Mouse (Mus musculus) gastrocnemius, postnatal 10 days (tissue): ENCODE measurements around the gene Cda. TPM values are rescaled to one million over a fixed set of nuclear protein-coding genes. Genes with fewer than 3 reads are reported as not detected.

Experiments
- DNase-seq: peaks from one replicate; pipeline ENCODE4 v3.0.0; 2021; ENCODE audit warnings: mixed read lengths
- total RNA-seq, 2 experiments: library from RNA; stranded (reverse); gene quantifications; 2 replicates each; pipeline ENCODE4 v1.2.3; 2021

Cda gene
- total RNA-seq, 2 experiments from 2014 or later: 2.5 to 2.8 TPM

GRCm38 (mm10) chr4:138368498-138369260 is 887 bp upstream of the Cda start:
- DNase-seq: no peak

DNA sequence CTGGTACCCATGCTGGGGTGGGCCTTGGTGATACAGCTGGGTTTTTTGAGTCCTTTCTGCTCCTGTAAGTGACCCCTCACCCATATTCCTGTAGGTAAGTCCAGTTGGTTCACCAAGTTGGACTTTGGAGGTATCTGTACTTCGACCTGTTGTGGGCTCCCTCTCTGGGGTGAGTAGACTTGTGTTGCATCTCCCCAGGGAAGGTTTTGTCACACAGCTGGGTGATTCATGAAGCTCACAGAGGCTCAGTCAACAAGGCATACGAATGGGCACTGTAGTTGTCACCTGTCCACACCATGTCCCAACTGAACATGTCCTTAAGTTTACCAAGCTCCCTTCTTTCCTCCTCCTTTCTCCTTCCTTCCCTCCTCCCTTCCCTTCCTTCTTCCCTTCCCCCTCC is 1.2 kb downstream of the Cda start:
- no peak for DNase-seq

DNA sequence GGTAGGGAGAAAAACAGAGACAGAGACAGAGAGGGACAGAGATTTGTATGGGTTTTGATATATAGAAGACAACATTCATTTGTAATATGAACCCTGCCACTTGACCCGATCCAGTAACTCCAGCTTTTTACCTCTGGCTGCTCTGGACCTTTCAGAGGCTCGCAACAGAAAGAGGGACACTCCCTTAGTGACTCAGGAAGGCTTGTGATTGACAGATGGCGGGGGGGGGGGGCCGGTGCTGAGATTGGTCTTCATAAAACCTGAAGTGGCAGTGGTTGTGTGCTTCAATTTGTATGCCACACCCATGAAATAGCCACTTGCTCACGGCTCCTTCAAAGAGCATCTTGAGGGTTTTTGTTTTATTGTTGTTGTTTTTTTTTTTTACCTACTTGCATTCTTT is 4.3 kb downstream of the Cda start:
- no peak for DNase-seq

DNA sequence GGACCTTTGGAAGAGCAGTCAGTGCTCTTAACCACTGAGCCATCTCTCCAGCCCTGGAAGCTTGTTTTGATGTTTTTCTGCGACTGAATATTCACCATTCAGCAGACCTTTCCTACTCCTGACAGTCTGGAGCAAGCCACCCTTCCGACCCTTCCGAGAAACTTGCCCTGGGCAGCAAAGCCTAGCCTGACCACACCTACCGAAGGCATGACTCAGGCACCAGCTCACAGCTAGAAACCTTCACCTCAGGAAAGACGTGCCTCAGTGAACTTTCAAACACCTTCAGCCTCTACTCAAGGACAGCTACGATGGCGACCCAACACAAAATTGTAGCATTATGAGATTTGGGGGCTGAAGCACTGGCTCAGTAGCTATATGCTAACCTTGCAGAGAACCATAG is 4.9 kb downstream of the Cda start:
- DNase-seq: no peak

GRCm38 (mm10) chr4:138361370-138361821 is 6.4 kb downstream of the Cda start:
- DNase-seq: no peak

DNA sequence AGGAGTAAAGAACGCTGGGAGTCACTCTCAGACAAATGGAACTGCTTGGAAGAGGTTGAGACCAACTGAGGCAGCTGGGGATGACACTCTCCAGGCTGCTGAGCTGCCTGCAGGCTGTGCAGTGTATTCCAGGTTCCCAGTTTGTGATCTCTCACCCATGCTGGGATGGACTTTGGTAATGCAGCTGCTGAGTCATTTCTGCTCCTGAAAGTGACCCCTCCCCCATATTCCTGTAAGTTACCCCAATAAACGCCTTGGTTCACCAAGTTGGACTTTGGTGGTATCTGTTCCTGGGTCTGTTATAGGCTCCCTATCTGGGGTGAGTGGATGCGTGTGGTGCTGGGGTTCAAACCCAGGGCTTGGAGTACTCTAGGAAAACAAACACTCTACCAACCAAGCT is 9.6 kb downstream of the Cda start:
- DNase-seq: no peak

GRCm38 (mm10) chr4:138356551-138356950 is 11.2 kb downstream of the Cda start:
- DNase-seq: no peak

DNA sequence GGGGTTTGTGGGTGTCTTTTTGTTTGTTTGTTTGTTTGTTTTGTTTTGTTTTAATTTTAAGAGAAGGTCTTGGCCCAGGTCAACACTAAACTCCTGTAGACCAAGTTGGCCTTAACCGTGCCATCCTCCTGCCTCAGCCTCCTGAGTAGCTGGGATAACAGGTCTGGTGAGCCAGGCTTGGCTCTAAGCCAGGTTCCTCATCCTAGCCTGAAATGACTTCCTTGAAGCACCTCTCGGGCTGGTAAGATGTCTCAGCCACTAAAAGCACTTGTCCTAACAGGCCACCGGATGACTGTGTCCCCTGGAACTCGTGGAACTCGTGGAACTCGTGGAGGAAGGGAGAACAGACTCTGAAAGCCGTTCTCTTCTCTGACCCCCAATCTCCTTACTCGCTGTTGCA is 11.7 kb downstream of the Cda start:
- DNase-seq: no peak

DNA sequence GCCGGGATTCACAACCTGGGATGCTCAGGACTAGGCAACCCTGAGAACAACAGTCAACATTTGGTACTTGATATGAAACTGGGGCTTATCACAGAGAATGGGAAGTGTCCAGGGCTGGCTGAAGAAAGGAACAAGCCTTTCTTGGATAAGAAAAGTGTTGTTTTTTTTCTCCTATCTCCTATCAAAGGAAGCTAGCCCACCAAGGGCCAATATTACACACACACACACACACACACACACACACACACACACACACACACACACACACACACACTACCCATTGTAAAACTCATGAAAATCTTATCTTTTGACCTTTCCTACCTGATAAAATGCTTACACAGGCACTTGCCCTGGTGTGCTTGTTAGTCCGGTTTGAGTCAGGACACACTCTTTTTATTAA is 12.3 kb downstream of the Cda start:
- DNase-seq: no peak

DNA sequence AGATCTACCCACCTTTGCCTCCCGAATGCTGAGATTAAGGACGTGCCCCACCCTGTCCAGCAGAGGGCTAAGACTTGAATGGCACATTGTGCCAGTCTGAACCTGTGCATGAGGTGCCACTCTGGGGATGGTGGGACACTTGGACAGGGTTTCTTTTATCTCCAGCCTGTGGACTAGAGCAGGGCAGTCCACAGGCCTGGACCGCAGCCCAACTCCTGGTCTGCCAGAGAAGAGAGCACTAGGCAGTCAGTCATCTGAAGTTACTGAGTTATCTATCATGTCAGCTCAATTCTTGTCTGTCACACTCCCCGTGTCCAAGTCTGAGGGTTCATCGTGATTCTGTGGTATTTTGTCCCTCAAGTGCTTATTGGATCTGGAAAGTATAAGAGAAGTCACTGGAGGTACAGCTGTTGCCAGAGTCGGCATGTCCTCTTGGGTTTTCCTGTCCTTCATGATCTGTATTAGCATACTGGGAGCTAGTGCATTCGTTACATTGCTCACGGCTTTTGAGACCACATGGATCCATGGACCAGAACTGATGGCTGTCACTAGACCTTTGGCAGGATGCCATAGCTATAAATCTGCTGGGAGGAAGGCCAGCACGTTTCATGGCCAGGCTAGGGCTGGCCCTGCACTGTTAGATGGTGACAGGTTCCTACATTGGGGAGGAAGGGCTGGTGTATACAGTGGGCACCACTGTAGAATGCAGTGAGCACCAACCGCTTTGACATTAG is 14.2 kb downstream of the Cda start:
- DNase-seq: no peak

DNA sequence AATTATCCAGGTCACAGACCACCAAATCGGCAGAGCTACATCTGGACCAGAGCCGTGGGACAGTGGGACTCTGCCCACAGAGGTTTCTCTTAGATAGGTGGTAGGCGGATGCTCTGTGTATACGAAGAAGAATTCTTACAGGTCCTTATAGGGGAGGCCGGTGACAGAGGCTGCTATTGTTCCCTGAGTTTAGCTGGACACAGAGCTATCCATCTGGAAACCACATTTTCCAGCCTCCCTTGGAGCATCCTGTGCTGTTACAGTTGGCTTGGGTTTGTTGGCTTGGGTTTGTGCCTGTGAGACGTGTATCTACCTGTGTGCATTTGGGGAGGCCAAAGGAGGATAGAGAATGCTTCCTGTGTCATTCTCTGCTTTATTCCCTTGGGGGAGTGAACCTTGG is 15.1 kb downstream of the Cda start:
- no peak for DNase-seq

- no peak for DNase-seq
Measured at GRCm38 (mm10) chr4:138351821-138352220, 16.0 kb downstream of the Cda start.

- DNase-seq: no peak
Measured at GRCm38 (mm10) chr4:138348716-138349115, 19.1 kb downstream of the Cda start.

GRCm38 (mm10) chr4:138347280-138347679 is 20.5 kb downstream of the Cda start:
- no peak for DNase-seq

DNA sequence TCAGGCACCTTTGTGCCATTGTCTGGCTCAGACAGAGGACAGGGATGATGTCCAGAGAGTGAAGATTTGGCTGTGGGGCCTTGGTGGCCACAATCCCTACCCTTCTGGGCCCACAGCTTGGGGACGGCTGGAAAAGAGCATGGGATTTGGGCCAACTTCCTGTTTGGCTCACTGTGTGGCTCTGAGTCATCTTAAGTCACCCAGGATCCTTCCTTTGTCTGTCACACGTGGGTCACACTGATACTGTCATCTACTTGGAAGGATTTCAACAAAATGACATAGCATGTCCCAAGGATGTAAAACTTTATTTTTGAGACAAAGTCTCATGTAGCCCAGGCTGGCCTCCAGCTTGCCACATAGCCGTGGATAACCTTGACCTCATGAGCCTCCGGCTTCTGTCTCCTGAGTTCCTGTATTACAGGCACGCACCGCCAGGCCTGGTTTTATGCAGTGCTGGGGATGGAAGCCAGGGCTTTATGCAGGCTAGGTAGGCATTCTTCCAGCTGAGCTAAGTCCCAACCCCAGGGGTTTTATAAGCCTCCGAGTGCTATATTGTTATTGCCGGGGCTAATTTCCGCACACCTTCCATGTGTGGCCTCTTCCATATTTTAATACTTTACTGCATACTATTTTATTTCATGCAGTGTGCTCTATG is 22.8 kb downstream of the Cda start:
- no peak for DNase-seq

DNA sequence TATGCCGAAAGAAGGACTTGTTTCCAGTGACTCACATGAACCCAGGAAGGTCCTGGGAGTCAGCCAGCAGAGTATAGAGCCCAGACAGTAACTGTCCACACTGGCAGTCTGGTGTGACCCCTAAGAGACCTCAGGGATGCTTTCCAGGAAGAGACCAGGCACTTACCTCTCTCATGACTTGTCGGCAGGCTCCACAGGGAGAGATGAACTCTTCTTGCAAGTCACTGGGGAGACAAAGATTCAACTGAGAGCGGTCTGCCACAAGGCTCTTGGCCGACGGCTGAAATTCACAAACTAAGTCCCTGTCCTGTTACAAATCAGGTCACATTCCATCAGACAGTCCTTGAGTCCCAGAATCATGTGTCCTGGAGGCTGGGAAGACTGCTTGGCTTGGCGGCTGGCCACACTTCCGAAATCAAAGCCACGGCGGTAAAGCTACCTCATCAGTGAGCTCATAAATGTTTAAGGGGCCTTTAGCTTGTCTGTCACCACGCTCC is 24.4 kb downstream of the Cda start:
- peak; percentile 36 for DNase-seq

DNA sequence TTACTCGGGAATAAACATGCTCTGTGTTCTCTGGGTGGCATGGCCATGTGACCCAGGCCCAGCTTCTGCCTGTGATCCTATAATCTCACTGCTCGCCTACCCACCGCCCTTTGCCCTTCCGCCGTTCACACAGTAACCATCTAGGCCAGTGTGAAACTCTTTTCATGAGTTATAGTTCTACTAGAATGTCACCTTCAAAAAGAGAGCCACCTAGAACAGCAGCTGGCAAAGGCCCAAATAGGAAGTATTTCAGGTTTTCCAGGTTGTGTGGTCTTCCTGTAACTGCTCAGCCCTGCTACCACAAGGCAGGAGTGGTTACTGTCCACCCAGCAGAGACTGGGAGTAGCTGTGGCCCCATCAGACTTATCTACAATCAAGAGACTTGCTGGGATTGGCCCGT is 25.0 kb downstream of the Cda start:
- DNase-seq: no peak

- no peak for DNase-seq
Measured at GRCm38 (mm10) chr4:138342048-138342447, 25.7 kb downstream of the Cda start.

DNA sequence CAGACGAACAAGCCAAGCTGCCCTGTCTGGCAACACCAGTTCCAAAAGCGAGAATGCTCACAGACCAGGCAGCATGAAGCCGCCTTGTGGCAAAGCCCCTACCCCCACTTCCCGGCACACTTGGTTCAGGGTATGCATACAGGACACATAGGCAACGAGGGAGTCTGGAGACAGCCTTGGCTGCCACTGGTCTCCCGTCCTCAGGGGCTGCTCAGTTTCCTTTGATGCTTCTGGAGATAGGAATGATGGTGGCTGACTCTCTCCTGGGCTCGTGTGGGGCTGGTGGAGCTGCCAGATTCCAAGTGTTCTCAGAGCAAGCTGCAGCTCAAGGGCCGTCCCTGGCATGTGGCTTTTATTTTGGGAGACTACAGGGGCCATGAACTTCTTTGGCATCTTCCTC is 26.4 kb downstream of the Cda start:
- DNase-seq: no peak

DNA sequence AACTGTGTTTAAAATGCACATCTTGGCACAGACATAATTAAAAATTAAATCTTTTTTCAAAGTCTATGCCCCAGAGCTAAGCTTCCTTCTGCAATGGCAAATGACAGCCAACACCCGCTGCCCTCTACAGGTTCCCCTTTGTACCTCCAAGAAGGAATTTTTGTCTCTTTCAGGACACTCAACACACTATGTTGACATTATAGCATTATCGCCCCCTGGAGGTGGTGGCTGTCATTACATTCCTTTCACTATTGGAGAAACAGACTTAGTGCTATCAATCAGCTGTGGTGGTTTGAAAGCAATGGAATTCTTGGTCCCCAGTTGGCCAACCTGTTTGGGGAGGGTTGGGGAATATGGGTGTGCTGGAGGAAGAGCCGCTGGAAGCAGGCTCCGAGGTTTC is 27.8 kb downstream of the Cda start:
- DNase-seq: peak; percentile 47

- DNase-seq: no peak
Measured at GRCm38 (mm10) chr4:138337341-138337740, 30.5 kb downstream of the Cda start.

DNA sequence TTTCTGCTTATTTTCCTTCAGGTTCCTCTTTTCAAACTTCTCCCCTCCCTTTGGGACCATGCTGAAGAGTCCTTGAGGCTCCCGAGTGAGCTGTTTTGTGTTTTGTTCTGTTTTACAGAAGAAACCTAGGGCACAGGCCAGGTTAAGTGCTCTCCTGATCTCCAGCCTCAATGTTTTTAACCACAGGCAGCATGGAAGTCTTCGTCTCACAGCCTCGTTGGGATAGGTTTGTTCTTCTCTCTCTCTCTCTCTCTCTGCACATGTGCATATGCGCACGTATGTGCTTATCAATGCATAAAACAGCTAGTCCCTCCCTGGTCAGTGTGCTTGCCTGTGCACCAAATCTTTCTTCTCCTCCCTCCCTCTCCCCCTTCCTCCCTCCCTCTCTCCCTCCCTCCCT is 30.9 kb downstream of the Cda start:
- DNase-seq: no peak

DNA sequence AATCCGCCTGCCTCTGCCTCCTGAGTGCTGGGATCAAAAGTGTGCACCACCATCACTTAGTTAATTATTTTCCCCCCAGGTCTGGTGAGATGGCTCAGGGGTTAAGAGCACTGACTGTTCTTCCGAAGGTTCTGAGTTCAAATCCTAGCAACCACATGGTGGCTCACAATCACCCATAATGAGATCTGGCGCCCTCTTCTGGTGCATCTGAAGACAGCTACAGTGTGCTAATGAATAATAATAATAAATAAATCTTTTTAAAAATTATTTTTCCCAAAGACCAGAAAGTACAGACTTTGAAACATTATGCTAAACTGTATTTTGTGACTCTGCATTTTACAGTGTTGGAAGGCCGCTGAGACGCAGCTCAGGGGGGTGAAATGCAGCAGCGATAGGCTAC is 32.1 kb downstream of the Cda start:
- no peak for DNase-seq
